Mouse (Mus musculus): ENCODE measurements around the gene Fbxo3.
A peak's percentile ranks its signal among the peaks of the same experiment; 100 is the strongest.
"Not testable (repeated sequence)": the region's sequence is repeated elsewhere in the genome, so short reads cannot be mapped to it uniquely, and the experiment has no call there.

Fbxo3 gene

DNA sequence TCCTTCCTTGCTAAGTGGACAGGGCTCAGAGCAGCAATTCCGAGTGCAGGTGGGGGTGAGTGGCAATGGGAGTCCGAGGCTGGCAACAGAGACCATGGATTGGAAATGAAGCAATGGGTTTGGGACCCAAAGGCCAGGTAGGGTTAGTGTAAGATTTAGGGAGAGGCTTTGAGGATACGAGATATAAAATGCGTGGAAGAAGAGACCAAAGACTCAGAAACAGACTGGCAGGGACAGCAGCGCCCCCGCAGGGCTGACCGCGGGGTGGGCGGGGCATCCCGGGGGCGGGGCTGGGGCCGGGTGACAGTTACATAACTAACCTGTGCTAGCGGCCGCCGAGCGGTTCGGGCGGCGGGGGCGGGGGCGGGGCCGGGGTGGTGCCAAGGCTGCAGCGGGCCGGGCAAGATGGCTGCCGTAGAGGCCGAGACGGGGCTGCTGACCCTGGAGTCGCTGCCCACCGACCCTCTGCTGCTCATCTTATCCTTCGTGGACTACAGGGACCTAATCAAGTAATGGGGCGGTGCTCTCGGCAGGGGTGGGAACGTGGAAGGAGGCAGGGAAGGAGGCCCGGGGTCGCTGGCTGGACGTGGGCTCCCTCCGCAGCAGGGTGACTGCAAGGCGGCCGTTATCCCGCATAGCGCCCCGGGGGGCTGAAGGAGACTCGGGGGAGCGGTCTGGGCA is at the start of gene Fbxo3:
TSS of gene Fbxo3 (plus strand) at position 264 of the 681 bp plus-strand sequence.
- DNase-seq (ENCODE audit: low spot score): peak; percentile 81

DNA sequence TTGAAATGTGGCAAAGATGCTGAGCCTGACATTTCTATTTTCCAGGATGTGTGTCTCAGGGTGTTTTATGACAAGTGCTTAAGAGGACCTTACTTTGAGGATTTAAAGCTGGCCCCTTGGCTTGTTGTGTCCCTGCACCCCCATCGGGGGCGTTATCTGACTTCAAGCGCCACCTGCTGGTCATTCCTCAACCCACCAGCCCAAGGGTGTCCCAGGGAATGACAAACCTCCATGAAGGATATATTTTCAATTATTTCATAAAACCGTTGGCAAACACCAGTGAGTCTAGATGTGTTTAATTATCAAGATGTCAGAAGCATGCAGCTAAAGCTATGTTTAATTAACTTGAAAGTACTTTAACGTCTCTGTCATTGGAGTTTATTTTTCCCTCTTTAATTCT is 45.3 kb upstream of the Fbxo3 start:
- DNase-seq (ENCODE audit: low spot score): no peak

DNA sequence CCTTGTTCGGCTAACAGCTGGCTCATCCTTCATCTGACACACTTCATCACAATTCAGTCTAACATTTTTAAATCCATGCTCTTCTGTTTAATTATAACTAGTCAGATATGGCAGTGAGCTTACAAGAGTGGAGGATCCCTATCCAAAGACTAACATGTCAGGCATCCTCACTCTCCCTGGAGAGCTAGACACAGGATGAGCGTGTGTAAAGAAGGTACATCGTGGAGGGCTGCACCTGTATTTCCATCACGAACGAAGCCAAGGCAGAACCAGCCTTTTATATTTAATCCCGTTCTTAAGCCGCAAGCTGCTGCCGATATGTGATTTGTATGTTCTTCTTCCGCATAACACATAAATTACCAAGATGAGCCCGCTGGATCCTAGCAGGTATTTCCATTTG is 44.4 kb upstream of the Fbxo3 start:
- no peak for DNase-seq (ENCODE audit: low spot score)

DNA sequence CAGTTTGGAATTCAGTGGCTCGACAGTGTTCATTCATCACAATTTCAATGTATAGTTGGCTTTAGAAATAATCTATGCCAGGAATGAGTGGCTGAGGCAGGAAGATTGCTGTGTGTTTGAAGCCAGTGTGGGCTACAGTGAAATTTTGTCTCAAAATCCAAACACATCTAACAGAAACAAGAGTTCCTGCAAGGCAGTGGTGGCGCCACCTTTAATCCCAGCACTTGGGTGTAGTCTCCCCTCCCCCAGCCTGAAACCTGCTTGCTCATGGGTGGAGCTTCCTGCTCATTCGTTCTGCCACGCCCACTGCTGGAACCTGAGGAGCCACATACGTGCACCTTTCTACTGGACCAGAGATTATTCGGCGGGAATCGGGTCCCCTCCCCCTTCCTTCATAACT is 39.9 kb upstream of the Fbxo3 start:
- not testable (repeated sequence) for DNase-seq (ENCODE audit: low spot score)

DNA sequence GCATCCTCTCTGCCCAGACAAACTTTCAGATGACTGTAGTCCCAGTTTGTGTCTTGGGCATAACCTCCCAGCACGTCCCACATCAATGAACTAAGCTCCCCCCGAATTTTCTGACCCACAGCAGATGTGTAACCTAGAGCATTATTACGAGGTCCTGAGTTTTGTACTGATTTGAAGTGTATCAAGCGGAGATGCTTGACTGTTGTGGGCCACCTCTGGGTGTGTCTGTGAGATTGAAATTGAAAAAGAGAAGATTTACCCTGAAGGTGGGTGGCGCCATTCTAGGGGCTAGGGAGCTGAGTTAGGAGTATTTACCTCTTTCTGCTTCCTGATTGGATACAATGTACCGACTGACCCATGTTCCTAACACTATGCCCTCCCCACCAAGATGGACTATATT is 37.8 kb upstream of the Fbxo3 start:
- no peak for DNase-seq (ENCODE audit: low spot score)

DNA sequence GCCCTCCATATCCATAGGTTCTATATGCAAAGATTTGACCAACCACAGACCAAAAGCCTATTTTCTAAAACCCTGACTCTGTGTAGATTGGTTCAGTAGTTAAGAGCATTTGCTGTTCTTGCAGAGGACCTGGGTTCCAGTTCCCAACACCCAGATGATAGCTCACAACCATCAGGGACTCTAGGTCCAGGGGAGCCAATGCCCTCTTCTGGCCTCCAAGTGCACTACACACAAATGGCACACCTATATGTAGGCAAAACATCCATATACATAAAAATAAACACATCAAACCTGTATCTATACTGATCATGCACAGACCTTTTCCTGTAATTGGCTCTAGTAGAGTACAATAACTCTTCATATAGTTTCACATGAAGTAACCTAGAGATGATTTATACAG is 36.2 kb upstream of the Fbxo3 start:
- no peak for DNase-seq (ENCODE audit: low spot score)

DNA sequence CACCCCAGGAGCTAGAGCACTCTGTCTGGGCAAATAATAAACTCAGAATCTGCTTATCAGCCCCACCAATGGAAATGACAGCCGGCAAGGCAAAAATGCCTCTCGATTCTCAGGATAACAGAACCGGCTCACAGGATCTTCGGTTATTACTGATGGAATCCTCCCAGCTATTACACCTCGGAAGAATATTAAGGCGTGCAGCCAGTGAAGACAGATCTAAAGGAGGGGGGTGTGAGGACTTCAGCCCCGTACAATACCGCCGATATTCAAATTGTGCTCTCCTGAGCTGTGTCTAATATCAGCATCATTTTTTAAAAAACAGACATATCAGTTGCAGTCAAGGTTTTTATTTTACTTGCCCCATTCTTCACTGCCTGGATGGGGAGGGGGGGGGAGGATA is 35.4 kb upstream of the Fbxo3 start:
- DNase-seq (ENCODE audit: low spot score): no peak

DNA sequence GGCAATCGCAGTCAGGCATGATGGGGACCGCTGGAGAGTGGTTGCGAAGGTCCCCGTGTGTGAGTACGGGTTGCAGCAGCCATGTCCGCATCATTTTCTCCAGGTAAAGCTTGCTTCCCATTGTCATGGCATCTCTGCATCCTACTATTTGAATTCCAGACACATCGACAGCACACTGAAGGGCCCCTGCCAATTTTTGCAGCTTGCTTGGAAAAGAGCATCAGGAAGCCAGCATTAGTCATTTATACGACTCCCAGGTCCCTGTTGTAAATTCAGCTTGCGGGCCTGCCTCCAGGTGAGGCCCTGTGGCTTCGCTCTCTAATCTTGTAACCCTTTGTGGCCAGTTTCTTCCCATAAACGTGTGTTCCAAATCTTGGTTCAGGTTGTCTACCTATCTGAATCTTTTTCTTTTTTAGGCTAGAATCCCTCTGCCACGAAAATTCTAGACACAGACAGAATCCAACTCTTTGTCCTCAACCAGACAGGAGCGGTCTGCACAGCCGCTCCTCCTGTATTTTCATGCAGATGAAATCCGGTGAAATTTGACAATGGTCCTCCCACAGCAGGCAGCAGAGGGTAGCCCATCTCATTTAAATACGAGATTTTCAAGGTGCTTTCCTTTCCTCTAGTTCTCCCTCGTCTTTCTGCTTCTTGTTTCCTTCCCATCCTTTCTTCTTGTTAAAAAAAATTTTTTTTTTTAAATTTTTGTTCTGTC is 34.7 kb upstream of the Fbxo3 start:
- no peak for DNase-seq (ENCODE audit: low spot score)

DNA sequence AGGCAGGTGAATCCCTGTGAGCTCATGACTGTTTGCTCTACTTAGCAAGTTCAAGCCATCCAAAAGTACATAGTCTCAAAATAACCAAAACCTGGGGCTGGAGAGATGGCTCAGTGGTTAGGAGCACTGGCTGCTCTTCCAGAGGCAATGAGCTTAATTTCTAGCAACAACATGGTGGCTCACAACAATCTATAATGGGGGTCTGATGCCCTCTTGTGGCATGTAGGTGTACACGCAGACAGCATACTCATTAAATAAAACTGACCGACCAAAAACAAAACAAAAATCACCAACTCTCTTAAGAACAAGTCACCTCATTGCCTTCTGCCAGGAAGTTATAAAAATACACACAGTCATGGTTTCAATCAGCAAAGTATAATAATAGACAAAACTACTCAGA is 26.4 kb upstream of the Fbxo3 start:
- DNase-seq (ENCODE audit: low spot score): peak; percentile 69

DNA sequence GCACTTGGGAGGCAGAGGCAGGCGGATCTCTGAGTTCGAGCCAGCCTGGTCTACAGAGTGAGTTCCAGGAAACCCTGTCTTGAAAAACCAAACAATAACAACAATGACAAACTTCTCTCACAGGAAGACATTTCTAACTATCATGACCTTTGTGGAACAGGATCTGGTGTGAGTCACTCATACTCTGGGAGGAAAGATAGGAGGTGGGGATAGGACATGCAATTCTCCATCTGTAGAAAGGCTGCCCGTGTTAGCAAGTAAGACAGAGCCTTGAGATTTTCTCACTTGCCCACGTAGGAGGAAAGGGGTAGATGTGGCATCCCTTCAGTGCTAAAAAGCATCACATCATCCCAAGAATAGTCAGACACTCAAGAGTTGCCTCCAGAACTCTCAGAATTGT is 25.7 kb upstream of the Fbxo3 start:
- DNase-seq (ENCODE audit: low spot score): no peak

DNA sequence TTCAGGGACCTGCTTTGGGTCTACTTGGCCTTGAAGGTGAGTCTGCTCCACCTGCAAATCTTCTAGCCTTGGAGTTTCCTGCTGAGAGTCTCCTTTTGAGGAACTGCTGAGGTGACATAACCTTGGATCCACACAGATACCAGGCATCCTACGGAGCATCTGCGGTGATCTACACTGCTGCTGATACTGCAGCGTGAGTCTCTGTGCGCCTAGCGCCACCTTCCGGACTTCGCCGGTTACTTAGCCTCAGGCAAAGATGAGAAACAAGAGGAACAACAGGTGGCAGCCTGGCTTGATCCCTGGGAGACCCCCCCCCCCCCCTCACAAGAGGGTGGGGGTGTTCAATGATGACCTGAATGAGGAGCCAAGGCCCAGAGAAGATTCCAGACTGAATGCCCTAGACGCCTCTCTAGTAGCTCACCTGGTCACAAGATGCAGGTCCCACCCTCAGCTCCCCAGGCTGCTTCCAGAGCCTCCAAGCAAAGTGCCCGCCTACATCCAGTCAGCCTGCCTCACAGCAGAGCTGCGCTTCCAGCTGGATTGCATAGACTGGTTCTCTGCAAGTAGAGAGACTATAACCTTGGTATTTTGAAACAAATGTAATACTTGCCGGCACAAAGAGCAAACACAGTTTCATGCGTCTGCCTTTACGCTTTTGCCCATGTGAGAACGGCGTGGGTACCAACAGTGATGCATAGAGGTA is 24.7 kb upstream of the Fbxo3 start:
- DNase-seq (ENCODE audit: low spot score): peak; percentile 67

DNA sequence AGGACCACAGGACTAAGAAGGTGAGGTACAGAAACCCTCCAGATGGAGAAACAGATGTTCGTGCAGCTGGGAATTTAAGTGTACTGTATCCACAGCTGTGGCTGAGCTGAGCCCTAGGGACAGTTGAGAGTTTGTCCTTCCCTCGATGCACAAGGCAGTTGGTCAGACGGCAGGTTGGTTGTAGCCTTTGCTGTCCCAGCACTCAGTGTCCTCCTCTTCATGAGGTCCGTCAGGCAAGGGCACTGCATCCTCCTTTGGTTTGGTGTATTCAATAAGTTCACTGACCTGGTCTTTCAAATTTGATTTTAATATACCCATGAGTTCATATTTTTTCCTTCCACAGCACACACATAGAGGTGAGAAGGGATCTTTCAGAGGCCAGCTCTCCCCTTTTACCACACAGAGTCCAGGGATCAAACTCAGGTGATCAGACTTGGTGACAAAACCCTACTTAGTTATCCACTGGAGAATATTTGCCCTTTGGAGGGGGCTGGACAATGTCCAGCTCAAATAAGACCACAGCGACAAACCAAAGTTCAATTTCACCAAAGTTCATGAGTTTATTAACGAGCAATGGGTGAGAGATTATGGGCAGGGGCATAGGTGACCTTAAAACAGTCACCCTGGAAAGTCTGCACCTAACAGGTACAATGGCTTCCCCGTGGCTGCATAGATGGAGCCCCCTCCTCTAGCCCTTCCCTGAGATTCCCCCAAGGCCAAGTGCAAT is 19.6 kb upstream of the Fbxo3 start:
- DNase-seq (ENCODE audit: low spot score): no peak

DNA sequence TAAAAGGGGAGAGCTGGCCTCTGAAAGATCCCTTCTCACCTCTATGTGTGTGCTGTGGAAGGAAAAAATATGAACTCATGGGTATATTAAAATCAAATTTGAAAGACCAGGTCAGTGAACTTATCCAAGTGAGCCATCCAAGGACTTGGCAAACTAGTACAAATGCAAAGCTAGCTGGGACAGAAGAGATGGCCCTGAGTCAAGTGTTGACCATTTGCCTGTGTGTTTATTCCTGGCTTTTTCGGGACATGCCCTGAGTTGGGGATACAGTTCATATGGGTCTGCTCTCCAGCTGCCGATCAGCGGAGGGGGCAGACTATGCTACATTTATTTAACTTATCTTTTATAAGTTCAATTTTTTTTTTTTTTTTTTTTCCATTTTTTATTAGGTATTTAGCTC is 18.7 kb upstream of the Fbxo3 start:
- not testable (repeated sequence) for DNase-seq (ENCODE audit: low spot score)

DNA sequence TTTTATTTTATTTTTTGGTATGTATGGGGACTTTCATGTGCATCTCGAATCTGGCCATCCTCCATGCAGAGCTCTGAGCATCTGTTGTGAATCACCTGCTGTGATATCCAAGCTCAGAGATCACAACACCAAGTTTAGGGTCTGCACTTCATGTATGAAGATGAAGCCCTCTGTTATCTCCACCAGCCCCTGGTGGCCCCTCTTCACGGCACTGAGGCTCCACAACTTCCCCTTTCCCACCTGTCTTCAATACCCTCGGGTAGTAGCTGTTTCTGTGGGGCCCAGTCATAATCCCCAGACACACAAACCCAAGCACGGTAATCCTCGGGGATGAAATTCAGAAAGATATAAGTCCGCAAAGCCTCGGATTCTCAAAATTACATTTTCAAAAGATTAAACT is 4.4 kb upstream of the Fbxo3 start:
- DNase-seq (ENCODE audit: low spot score): no peak

DNA sequence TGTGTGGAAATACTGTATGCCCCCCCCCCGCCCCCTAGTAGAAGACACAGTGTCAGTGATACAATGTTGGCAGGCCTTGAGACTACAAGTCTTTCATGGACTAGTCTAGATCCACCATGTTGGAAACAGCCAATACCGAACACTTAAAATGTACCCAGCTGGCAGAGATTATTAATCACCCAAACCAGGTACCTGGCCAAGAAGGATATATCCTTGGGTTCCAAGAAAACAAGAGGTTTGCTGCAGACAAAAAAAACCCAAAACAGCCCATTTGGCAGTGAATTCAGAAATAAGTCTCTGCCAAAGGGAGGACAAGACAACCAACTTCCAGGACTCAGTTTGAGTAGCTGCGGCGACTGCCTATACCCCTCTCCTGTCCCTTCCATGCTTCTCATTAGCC is 2.9 kb upstream of the Fbxo3 start:
- no peak for DNase-seq (ENCODE audit: low spot score)

DNA sequence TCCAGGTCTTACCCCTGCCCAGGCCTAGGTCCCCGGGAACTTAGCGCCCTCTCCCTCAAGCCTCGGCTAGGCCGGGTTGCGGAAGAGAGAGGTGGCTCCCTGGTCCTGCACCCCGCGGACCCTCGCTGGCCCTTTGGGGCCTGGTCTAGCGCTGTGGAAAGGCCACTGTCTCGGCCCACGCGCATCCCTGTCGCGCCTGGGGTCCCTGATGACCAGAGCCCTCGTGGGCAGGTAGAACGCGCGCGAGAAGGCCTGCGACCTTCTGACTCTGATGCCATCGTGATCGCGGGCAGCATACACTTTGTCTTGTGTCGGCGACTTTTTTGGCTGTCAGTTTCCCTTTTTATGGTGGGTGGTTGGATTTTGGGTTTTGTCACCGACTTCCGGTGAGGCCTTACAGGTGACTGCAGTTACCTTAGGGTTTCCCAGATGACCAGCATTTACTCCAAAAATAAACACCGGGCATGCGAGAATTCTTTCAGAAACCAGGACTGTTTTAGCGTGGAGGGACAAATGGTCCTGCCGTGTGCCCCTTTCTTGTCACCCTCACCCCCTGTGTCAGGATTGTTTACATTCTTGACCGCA is 710 bp downstream of the Fbxo3 start, which contains the start of gene 4931422A03Rik:
TSS of gene 4931422A03Rik (minus strand) at position 223 of the 585 bp plus-strand sequence.
- peak; percentile 35 for DNase-seq (ENCODE audit: low spot score)

DNA sequence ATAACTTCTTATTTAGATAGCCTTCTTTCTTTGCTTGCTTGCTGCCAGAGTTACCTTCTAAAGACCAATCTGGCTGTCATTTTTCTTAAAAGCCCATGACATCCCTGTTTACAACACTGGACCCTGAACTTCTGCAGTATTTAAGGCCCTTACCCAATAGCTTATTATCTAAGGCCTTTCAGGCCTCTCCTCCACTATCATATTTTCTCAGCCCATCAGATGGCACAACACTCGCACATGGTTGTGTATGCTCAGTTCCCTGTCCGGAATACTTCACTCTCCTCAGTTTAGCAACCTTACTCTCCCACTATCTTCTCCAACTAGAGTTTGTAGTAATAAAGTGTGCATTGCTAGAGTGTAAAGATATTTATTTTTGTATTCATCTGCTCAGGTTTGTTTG is 1.6 kb downstream of the Fbxo3 start:
- peak; percentile 60 for DNase-seq (ENCODE audit: low spot score)

DNA sequence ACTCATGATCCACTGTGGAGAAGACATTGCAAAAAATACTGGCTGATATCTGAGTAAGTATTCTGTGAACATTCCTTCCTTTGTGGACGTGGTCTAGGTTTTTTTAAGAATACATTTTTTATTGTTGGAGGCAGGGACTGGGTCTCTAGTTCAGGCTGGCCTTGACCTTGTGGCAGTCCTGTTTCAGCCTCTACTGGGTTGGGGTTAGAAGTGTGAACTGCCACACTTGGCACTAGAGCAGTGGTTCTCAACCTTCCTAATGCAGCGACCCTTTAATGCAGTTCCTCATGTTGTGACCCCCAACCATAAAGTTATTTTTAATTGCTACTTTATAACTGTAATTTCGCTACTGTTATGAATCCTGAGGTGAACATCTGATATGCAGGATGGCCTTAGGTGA is 2.9 kb downstream of the Fbxo3 start:
- DNase-seq (ENCODE audit: low spot score): no peak

DNA sequence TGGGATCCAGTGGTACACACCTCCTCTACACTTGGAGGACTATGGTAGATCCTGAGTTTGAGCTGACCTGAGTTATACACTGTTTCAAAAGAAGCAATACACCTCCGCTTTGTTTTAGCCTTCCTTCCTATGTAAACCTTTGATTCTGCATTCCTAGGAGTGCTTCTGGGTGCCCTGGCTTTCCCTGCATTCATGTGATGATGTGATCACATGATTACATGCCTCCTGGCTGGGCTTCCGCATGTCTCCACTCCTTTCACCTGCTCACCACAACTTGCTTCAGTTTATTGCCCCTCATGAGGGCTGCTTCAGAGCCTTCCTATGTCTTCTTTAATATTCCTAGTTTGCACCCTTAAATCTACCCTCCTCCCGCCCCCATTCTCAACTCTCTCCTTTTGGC is 4.5 kb downstream of the Fbxo3 start:
- no peak for DNase-seq (ENCODE audit: low spot score)

DNA sequence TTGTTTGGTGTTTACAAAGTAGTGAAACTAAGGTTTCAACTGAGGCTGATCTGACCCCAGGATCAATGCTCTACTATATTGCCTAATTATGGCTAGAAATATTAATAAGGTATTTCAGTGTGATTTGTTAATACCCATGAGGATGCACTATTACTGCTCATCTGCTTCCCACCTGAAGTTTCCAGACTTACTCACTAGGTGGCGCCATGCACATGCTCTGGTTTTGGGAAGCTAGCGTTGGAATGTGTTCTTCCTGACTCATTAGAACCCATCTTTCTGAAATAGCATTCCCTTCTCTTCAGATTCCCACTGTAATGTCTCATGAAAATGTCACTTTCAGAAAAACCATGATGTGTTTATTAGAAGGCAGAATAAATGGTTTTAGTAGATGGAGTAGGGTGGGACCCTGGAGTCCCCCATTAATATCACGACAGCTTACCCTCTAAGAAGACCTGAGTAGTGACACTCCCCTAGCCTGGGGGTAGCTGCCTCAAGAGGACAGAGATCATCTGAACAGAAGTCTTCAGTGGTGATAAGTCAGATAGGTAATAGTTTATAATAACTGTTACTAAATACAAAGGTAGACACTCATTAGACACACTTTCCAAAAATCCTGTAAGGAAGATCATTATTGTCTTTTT is 7.4 kb downstream of the Fbxo3 start:
- peak; percentile 78 for DNase-seq (ENCODE audit: low spot score)

DNA sequence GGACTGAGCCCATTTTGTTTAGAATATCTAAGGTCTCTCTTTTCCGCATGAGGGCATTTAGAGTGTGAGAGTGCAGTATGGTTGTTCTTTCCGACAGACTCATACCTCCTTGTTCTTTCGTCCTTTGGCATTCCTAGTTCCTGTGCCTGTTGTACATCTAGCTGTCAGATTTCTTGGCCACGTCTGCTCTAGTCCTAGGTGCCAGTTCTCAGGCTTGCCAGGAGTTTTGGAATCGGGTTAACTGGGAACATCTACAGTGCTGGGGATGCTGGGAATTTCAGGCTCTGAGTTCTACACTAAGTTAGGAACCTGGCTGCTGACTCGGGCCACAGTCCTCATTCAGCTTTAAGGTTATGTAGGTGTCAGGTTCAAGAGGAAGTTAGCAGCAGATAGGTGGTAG is 8.1 kb downstream of the Fbxo3 start:
- DNase-seq (ENCODE audit: low spot score): no peak

DNA sequence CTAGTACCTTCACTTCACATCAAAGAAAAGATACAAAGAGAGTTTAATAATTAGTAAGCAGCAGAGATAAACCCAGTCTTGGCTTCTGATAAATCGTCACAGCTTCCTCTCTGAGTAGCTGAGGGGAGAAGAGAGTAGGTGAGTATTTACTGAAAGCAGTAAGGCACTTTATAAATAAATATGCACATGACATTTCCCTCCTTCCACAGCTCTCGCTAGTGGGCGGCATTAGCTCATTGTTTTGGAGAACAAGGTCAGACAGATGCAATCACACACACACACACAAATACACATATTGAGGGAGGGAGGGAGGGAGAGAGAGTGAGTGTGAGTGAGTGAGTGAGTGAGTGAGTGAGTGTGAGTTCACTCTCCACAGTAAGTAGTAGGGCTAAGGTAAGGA is 8.8 kb downstream of the Fbxo3 start:
- DNase-seq (ENCODE audit: low spot score): no peak
